Mouse (Mus musculus): Measurements from ENCODE around the gene Ulk3.
A peak's percentile ranks its signal among the peaks of the same experiment; 100 is the strongest.

The Ulk3 gene

DNA sequence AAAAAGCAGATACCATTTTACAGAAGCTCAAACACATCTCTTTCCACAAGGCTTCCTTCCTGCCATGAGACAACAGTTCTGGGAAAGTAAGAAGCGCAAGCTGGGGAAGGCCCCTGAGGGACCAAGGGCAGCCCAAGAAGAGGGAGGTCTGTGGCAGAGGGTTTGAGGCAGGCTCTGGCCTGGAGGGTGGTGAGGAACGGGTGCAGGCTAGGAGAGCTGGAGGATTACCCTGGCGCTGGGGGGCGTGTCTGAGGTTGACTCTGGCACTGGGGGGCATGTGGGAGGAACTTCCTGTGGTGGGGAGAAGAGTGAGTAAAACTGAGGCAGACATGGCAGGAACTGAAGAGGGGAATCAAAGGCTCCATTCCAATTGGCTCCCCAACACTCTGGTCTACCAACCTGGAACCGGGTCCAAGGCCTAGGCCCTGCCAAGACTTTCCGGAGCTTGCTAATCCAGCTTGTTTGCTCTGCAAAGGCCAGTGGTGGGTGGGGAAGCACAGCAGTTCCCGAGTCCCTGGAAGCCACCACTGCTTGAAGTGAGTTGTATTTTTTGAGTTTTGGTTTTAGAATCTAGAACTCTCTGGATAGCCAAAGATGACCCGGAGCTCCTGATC is 28.4 kb downstream of the Ulk3 start:
- no peak for DNase-seq (ENCODE audit: low spot score in 2 of 2)

DNA sequence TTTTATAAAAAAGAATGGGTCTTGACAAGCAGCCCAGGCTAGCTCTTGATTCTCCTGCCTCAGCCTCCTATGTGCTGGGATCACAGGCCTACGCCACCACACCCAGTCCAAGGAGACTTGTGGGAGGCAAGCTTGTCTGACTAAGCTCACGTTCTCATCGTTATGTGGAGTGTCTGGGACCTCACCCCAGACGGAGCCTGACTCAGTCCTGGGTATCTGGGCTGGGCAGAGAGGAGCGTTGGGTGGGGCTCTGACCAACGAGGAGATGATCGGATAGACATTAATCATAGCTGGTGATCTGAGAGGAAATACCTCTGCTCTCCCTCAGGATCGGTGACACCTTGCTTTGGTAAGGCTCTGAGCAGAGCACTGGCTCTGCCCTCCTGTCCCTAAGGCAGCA is 29.6 kb downstream of the Ulk3 start:
- no peak for DNase-seq (ENCODE audit: low spot score in 2 of 2)

DNA sequence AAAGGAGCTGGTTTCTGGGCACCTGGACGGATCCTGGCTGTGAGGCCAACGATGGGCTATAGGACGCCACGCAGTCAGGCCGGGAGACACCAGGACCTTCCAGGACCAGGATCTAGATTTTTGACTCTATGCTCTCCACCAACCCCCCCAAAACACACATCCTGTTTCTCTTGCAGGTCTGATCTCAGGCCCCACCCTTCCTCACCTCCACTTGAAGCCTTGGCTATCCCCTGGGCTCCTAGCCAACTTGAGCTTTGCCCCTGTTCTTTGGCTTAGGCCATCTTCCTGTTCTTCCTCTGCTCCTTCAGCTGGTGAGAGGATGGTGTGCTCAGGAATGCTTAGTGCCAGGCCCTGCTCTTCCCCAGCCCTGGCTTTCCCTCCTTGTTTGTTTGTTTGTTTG is 31.4 kb downstream of the Ulk3 start, which contains the start of gene Lman1l:
Gene Lman1l (minus strand): TSS at position 101 of the 400 bp plus-strand sequence.
- DNase-seq (ENCODE audit: low spot score in 2 of 2) = no peak

DNA sequence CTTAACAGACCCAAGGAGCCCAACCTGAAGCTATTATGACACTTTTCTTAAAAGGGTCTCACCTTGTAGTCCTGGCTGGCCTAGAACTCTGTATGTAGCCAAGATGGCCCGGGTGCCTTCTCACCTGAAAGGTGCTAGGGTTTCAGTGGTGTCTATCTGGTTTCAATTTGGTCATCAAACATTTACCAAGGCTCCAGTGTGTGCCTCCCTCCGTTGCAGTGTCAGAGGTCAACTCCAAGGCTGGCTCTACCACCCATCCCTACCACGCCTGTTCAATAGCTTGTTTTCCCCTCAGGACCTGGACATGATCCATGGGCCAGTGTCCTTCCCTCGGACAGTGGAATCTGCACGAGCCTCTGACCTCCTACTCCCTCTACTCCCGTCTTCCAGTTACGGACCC is 35.0 kb downstream of the Ulk3 start:
- no peak for DNase-seq (ENCODE audit: low spot score in 2 of 2)

DNA sequence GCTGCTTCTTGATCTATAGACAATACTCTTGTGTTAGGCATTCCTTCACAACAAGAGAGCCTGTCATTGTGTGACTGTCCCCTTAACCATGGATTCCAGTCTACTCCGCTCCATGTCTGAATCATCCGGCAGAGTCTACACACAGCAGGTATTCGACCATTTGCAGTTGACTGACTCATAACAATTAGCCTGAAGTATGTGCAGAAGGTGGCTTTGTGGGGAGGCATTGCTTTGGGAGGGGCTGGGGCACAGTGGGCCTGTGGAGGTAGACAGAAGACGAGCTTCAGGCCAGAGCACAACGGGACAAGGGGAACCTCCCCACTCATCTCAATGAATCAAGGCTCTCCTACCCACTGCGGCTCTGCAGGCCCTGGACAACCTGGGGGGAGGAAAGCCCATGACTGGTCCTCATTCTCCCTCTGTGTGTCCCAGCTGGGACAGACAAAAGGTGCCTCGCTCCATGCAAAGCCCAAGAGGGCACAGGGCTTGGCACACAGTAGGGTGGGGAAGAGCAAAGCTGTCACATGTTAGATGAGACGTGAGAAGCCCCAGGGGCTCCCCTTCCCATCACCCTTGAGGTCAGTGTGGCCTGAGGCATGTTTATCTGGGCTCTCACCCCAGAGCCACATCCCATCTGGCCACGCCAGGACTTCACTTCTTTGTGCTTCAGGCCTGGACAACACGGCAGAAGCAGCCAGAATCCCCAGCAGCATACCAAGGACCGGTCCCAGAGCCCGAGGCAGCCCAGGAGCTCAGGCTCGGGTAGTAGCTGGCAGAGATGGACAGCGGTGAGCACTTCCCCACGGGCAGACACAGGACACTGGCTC is 36.6 kb downstream of the Ulk3 start:
- DNase-seq (ENCODE audit: low spot score in 2 of 2) = no peak

DNA sequence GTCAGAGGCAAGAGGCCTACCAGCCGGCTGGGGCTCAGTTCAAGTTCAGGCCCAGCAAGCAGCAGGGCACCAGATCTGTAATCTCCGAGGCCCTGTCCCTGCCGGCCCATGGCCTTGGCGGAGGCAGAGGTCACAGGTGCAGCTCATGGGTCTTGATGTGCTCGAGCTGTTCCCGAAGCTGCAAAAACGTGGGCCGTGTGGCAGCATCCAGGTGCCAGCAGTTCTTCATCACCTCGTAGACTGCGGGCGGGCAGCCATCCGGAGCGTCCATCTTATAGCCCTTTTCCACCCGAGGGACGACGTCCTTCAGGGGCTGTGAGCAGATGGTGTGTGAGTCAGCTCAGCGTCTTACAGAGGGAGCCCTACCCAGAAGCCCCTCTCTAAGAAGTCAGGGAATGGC is 37.9 kb downstream of the Ulk3 start:
- no peak for DNase-seq (ENCODE audit: low spot score in 2 of 2)

DNA sequence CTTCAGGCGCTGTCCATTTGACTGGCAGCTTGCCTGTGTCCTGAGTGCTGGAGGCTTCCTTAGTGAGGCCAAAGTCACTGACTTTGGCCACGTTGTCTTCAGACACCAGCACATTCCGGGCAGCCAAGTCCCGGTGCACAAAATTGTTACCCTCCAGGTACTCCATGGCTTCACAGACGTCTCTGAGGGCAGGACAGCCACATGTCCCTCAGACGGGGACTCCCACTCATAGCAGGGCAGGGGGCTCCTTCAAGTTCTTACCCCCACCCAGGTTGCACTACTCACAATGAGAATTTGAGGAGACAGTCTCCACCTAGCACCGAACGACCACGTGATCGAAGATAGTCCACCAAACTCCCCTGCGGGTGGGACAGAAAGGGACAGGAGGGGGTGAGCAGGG is 38.6 kb downstream of the Ulk3 start:
- no peak for DNase-seq (ENCODE audit: low spot score in 2 of 2)

DNA sequence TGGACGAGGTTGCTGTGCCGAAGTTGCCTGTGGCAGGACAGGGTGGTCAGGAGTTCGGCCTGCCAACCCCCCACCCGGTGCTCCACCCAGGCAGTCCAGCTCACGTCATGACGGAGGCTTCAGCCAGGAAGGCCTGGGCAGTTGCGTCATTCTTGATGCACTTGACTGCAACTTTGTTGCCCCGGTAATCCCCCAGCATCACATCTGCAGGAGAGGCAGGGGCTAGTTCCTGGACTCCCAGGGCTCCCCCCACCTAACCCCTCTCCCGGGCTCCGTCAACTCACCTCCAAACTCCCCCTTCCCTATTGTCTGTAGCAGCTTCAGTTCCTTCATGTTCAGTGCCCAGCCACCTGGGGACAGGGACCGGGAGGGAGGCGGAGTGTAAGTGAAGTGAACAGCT is 39.5 kb downstream of the Ulk3 start:
- no peak for DNase-seq (ENCODE audit: low spot score in 2 of 2)

DNA sequence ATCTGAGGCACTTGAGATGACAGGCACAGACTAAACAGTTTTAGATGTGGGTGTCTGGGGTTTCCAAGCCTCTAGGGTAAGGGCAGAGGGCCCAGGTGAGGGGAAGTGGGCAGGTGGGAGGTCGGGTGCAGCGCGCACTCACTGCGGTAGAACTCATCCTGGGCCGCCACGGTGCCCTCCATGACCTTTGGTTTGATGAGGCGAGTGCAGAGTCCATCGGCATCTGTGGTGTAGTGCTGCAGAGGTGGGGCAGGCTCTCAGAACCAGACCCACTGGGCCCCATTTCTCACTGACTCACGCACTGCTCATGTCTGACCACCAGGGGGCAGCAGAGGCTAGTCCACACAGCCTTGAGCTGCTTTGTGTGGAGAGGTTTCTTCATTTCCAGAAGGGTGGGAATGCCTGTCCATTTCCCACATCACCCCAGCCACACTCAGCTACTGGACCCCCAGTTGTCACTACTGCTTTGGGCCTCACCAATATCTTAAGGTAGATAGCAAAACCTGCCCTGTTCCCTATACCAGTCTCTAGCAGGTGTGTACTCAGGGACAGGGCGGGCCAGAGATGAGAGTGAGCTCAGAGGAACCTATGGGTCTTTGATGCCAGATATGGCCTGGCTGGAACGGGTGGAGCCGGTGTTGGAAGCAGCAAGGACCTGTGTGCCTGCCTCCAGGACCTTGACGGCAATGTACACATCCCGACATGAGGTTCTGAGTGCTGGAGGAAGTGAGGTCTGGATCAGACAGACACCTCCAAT is 40.0 kb downstream of the Ulk3 start:
- peak; percentile 66 to 80 for DNase-seq (ENCODE audit: low spot score in 2 of 2)

DNA sequence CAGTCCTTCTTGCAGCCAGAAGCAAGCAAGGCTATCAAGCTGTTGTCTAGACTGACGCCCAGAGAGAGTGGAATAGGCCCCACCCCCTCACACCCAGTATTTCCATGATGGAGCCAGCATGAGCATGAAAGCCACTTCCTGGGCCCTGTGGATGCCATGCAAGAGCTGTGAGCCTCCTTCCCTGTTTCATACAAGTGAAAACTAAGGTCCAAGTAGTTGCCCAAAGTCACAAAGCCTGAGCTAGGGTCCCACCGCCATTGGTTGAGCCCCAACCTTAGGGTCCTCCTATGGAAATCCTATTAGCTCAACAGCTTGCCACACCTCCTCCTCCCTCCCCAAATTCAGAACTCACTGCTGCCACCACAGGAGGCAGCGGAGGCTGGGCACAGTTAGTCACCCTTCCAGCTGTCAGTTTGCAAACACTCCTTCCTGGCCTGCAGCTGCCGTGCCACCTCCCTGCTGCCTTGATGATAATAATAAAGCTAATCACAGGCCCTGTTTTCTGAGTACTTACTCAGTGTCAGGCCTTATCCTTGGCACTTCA is 44.3 kb downstream of the Ulk3 start:
- no peak for DNase-seq (ENCODE audit: low spot score in 2 of 2)

DNA sequence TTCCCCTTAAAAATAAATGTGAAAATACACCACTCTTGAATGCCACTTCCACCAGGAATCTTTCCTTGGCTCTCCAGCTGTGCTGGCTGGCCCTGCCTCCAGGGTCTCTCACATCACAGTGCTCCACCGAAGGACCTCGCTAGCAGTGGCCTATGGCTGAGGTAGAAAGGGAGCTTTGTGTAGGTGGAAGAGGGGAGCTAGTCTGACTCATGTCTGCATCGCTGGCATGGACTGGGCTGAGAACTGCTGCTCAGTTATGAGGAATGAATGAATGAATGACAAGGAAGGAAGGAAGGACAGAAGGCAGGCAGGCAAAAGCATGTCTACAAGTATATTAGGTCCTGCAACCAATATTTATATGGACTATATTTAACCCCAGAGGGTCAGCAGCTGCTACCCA is 48.0 kb downstream of the Ulk3 start:
- DNase-seq (ENCODE audit: low spot score in 2 of 2) = no peak

DNA sequence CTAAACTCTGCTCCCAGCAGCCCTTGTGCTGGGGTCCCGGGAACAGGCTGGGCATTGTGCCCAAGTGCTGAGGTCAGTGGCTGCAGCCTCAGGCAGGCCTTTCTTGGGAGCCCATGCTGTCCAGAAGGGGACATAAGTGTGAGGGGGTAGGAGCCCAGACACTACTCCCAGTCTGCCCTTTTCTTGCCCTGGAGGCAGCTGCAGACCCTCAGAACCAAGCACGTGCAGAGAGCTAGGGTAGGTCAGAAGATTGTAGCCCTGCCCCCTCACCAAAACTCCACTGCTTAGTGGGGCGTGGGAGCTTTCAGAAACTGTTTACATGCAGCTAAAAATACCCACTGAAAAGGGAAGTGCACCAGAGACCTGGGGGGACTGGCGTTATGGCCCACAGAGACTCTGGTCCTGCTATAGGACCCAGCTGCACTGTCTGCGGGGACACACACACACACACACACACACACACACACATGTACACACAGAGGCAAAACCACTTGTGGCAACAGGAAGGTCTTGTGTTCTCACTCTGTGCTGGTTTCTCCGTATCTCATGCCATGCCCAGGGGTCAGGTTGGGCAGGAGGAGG is 48.6 kb downstream of the Ulk3 start:
- DNase-seq (ENCODE audit: low spot score in 2 of 2) = no peak

DNA sequence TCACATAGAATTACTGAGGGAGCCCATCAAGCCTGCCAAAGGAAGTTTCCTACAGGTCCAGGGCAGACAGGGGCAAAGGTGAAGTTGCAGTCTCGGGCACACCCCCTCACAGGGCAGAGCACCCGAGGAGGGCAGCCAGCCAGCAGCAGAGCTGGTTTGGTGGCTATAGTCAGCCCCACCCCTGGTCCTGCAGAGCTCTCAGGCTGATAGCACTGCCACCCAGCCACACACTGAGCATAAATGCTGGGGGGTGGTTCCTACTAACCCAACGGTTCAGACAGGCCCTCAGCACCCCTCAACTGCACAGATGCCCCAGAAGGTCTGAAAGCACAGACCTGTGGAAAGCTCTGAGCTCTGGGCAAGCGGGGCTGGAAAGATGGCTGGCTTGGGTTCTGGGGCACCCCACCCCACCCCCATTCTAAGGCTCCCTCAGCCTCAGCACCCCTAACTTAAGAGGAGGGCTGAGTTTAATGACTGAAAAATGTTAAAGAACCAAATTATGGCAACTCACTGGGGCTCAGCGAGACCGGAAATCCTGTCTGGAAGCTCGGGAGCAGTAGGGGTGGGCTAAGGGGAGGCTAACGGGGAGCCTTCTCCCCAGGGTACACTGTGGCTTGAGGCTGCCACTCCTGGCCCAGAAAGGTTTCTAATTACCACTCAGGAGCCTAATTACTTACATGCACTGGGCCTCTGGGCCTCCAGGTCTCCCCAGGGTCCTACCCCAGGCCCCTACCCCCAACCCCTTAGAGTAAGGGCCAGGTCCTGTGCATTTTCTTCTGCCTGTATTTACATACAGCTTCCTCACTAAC is 49.6 kb downstream of the Ulk3 start:
- peak; percentile 67 to 87 for DNase-seq (ENCODE audit: low spot score in 2 of 2)

DNA sequence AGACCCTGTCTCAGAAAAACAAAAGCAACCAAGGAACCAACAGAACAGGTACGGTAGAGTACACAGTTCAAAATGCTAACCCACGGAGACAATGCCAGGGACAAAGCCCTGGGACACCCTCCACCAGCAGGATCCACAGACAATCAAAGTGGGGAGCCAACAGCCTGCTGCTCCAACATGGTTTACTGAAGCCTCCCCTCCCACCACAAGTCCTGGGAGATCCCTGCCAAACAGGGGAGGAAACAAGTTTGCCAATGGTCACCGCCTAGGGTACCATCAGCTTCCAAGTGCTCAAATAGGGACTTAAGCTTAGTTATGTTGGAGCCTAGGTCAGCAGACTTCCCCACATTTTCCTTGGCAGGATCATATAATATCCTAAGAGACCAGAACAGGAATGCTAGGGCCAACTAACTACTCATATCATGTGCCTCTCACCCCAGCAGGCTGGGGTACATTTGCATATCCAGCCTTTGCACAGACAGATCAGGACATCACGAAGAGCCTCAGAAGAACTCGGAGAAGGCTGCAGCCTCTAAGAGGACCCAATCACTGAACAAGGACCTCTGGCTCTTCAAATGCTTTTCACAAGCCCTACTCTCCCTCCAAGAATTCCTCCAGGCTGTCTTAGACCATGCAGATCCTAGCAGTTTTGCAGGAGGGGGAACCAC is 50.5 kb downstream of the Ulk3 start:
- DNase-seq (ENCODE audit: low spot score in 2 of 2) = no peak

DNA sequence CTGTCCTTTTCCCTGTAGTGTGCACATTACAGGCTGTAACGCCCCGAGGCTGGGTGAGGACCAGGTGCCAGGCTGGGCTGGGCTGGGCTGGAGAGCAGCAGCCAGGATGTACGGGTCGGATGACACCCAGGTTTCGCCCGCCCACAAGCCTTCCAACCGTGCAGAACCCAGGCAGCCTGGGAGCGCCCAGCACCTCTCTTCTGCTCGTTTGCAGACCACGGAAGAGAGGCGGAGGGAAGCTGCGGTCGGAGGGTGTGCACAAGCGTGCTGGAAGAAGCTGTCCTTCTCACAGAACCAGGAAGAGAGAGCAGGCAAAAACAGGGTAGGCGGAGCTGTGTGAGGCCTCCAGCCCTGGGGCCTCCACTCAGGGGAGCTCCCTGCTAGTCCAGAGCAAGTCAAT is 51.1 kb downstream of the Ulk3 start:
- peak; percentile 67 to 77 for DNase-seq (ENCODE audit: low spot score in 2 of 2)

DNA sequence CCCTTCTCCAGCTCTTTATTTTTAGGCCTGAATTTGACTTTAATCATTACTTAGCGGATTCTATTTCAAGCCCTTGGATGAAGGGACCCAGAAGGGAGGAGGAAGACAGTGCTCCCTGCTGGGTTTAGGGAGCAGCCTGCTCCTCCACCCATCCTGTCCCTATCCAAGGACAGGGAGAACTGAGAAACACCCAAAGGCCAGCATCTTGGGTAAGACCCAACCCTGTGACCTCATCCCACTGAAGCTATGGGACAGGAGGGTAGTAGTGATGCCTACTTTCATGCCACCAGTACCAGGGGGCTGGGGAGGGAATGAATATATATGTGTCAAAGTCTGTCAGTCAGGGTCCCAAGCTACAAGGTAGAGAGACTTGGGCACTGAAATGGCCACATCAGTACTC is 51.8 kb downstream of the Ulk3 start:
- DNase-seq (ENCODE audit: low spot score in 2 of 2) = no peak

DNA sequence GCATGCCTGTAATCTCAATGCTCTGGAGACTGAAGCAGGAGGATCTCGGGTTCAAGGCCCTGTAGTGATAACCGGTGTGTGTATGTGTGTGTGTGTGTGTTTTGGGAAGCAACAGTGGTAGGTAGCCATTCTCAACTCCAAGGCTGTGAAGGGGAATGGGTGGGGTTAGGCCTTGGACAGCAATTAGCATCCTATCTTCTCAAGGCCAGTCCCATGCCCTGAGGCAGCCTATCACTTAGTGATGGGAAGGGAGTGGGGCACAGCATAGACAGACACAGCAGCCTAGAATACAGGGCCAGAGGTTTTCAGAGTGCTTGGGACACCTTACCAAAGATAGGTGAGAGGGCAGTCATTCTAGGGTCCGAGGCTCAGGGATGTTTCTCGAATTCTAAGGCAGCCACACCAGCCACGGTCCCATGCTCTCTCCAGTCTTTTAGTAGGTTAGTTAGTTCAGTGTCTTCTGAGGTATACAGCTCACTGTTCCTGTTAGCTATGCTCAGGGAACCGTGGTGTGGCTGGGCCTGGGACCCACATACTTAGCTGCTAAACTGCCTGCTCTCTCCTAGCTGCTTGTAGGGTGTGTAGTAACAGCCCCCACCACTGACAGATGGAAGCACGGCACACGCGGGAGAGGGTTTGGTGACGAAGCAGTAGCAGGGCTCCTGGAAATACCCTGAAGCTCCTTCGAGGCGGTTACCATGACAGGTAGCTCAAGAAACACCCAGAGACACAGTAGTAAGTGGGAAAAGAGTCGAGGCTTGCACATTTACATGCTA is 52.7 kb downstream of the Ulk3 start:
- no peak for DNase-seq (ENCODE audit: low spot score in 2 of 2)

DNA sequence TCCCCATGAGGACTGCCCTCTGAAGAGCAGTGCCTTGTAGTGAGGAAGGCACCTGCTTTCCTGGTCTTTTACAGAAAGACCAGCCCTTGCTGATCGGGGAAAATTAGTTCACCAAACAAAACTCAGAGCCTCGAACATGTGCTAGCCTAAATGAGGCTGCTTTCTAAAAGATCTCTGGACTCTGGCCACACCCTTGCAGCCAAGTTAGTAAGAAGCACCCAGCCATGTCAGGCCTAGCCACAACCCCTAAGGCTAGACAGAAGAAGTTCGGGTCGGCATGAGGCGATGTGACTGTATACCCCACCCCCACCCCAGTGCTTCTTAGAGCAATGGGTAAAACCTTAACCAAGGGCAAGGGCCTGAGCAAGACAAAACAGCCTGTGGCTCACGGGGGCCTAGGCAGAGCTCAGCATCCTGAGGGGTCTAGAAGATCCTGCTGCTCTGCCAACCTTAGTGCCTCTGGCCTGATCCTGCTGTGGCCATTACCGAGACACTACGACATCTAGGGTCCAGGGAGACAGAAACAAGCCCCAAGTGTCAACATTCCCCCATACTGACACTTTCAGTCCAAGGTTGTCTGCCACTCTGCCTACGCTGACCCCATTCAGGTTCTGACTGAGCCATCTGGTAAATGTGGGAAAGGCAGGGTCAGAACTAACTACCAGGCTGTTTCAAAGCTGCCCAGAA is 54.1 kb downstream of the Ulk3 start:
- DNase-seq (ENCODE audit: low spot score in 2 of 2) = no peak

DNA sequence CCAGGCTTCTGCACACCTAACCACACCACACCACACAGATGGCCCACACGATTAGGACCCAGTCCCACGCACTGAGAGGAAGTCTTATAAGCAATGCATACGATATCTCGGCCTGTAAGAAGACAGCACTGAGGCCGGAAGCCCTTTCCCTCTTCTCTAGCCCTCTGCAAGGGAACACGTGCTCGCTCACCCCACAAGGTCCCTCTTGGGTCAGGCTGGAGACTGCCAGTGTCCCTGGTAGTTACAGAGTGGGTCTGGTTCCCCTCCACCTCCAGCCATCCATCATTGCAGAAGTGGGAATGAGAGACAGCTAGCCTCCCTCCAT is 54.6 kb downstream of the Ulk3 start:
- DNase-seq (ENCODE audit: low spot score in 2 of 2) = no peak
